Mouse (Mus musculus) regulatory T cell (primary cell): ENCODE results near the gene Wdr5.

Experiments
- in situ Hi-C: fragments of 300-600 bp; cut with MboI, MseI; formaldehyde crosslinking; loops from one replicate; pipeline ENCODE4 v1.15.1; 2025; ENCODE audit warnings: high pct_unique_total_duplicates

The Wdr5 gene

GRCm38 (mm10) chr2:27514639-27515328, at the start of gene Wdr5:
Wdr5 (plus strand) TSS chr2:27515157.
- in situ Hi-C loops, result loop anchor here (5.0 kb wide), 1 partner anchor 37 kb away; no protein-coding TSS in a partner anchor

GRCm38 (mm10) chr2:27469292-27469990, 45.5 kb upstream of the Wdr5 start:
- in situ Hi-C loops, result no loop called here

- in situ Hi-C loops, result loop anchor here (5.0 kb wide), 1 partner anchor 33 kb away; no protein-coding TSS in a partner anchor
These were observed 45.0 kb upstream of the Wdr5 start for GRCm38 (mm10) chr2:27469991-27470355.

- in situ Hi-C loops, result loop anchor here (5.0 kb wide), 1 partner anchor 33 kb away; no protein-coding TSS in a partner anchor
These were observed 44.4 kb upstream of the Wdr5 start for GRCm38 (mm10) chr2:27470535-27470934.

GRCm38 (mm10) chr2:27471170-27471584, 43.8 kb upstream of the Wdr5 start:
- in situ Hi-C loops, result loop anchor here (5.0 kb wide), 1 partner anchor 34 kb away; no protein-coding TSS in a partner anchor

- in situ Hi-C loops, result loop anchor here (5.0 kb wide), 1 partner anchor 36 kb away; no protein-coding TSS in a partner anchor
These were observed 41.7 kb upstream of the Wdr5 start for GRCm38 (mm10) chr2:27473061-27473765.

- in situ Hi-C loops, result loop anchor here (5.0 kb wide), 1 partner anchor 37 kb away; no protein-coding TSS in a partner anchor
These were observed 41.0 kb upstream of the Wdr5 start for GRCm38 (mm10) chr2:27473911-27474310.

- in situ Hi-C loops, result loop anchor here (5.0 kb wide), 2 partner anchors 37 to 38 kb away; no protein-coding TSS in a partner anchor
These were observed 40.1 kb upstream of the Wdr5 start for GRCm38 (mm10) chr2:27474621-27475484.

GRCm38 (mm10) chr2:27475495-27476302, 39.3 kb upstream of the Wdr5 start:
- in situ Hi-C loops, result loop anchor here (5.0 kb wide), 1 partner anchor 37 kb away; no protein-coding TSS in a partner anchor

- in situ Hi-C loops, result loop anchor here (5.0 kb wide), 1 partner anchor 36 kb away; no protein-coding TSS in a partner anchor
These were observed 38.4 kb upstream of the Wdr5 start for GRCm38 (mm10) chr2:27476303-27477192.

GRCm38 (mm10) chr2:27479821-27480220, 35.1 kb upstream of the Wdr5 start:
- in situ Hi-C loops, result loop anchor here (5.0 kb wide), 1 partner anchor 32 kb away; no protein-coding TSS in a partner anchor

GRCm38 (mm10) chr2:27480367-27480766, 34.6 kb upstream of the Wdr5 start:
- in situ Hi-C loops, result no loop called here

- in situ Hi-C loops, result no loop called here
These were observed 32.6 kb upstream of the Wdr5 start for GRCm38 (mm10) chr2:27482265-27482861.

- in situ Hi-C loops, result no loop called here
These were observed 28.2 kb upstream of the Wdr5 start for GRCm38 (mm10) chr2:27486725-27487124.

- in situ Hi-C loops, result no loop called here
These were observed 27.5 kb upstream of the Wdr5 start for GRCm38 (mm10) chr2:27487336-27488049.

- in situ Hi-C loops, result no loop called here
These were observed 26.6 kb upstream of the Wdr5 start for GRCm38 (mm10) chr2:27488362-27488761.

- in situ Hi-C loops, result no loop called here
These were observed 24.0 kb upstream of the Wdr5 start for GRCm38 (mm10) chr2:27490939-27491338.

GRCm38 (mm10) chr2:27493971-27494370, 21.0 kb upstream of the Wdr5 start:
- in situ Hi-C loops, result no loop called here
